Mouse (Mus musculus): ENCODE results near the gene Mdh1b. TPM values are rescaled to one million over a fixed set of nuclear protein-coding genes. Genes with fewer than 3 reads are reported as not detected.
A peak's percentile ranks its signal among the peaks of the same experiment; 100 is the strongest.

Mdh1b gene
- polyA plus RNA-seq, 1 experiment from 2014 or later: 0.11 TPM

- Histone ChIP-seq H3K27ac (no peak overlapping the region), H3K4me3 (replicated peaks; ENCODE audit: low read depth, low read length) (no peak overlapping the region), H3K27me3 (ENCODE audit: insufficient read depth, low read length) (no peaks in the 10 kb centered on the region), H3K36me3 (ENCODE audit: insufficient read depth, low read length) (no peaks in the 10 kb centered on the region), H3K9ac (ENCODE audit: low read depth, low read length) (no peak overlapping the region), H3K4me2 (ENCODE audit: low read length) (no peak overlapping the region), H3K9me3 (replicated peaks; ENCODE audit: low read length) (no peaks in the 10 kb centered on the region), H3K4me1 (replicated peaks; ENCODE audit: insufficient read depth, low read length) (no peaks in the 10 kb centered on the region)
- DNase-seq (ENCODE audit: low spot score): peak; percentile 1
- no peak for TF ChIP-seq CTCF (IDR thresholded peaks at IDR 0.05; ENCODE audit: low read depth)
- no peak for ATAC-seq (replicated peaks; ENCODE audit: low FRiP score, low read depth)
- 48% methylated on average over 5 of the region's 5 CpGs for WGBS
Observed at GRCm38 (mm10) chr1:63705733-63706132, 24.4 kb downstream of the Mdh1b start.

DNA sequence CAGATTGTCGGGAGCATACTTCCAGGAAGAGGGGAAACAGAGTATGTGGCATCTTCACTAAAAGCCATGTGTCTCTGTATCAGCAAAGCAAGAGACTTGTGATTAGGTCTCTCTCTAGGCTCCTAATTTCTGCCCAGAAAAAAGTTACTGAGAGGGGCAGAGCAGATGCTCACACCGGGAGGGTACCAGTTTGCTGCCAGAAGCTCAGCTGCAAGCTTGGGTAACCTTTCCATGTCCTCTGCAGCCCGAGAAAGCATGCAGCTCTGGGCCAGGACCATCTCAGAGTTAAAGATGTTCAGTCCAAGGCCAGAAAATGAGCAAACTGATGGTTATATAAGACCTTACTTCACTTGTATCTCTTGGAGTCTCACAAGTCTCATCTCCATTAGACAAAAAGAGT lies 33.3 kb downstream of the Mdh1b start:
- Histone ChIP-seq H3K27me3 (ENCODE audit: insufficient read depth, low read length) (no peaks in the 10 kb centered on the region), H3K4me3 (replicated peaks; ENCODE audit: low read depth, low read length) (no peak overlapping the region), H3K4me1 (replicated peaks; ENCODE audit: insufficient read depth, low read length) (no peaks in the 10 kb centered on the region), H3K27ac (no peak overlapping the region), H3K36me3 (ENCODE audit: insufficient read depth, low read length) (no peaks in the 10 kb centered on the region), H3K4me2 (ENCODE audit: low read length) (no peak overlapping the region), H3K9me3 (replicated peaks; ENCODE audit: low read length) (no peaks in the 10 kb centered on the region), H3K9ac (ENCODE audit: low read depth, low read length) (no peak overlapping the region)
- WGBS: 82% methylated on average over 3 of the region's 3 CpGs
- no peak for ATAC-seq (replicated peaks; ENCODE audit: low FRiP score, low read depth)
- no peak for TF ChIP-seq CTCF (IDR thresholded peaks at IDR 0.05; ENCODE audit: low read depth)
- no peak for DNase-seq (ENCODE audit: low spot score)

GRCm38 (mm10) chr1:63686827-63687226 lies 43.3 kb downstream of the Mdh1b start, which contains the start of gene Dytn:
Dytn (minus strand) TSS chr1:63686927.
- H3K27ac ChIP-seq: no peak within 1 kb of the TSS
- no peak for DNase-seq (ENCODE audit: low spot score)
- H3K4me2 ChIP-seq (ENCODE audit: low read length): no peak within 1 kb of the TSS
- H3K36me3 ChIP-seq (ENCODE audit: insufficient read depth, low read length): no peaks in the 10 kb centered on the region
- no peaks in the 10 kb centered on the region for H3K27me3 ChIP-seq (ENCODE audit: insufficient read depth, low read length)
- H3K9me3 ChIP-seq (replicated peaks; ENCODE audit: low read length): no peaks in the 10 kb centered on the region
- H3K4me1 ChIP-seq (replicated peaks; ENCODE audit: insufficient read depth, low read length): no peaks in the 10 kb centered on the region
- TF ChIP-seq CTCF (IDR thresholded peaks at IDR 0.05; ENCODE audit: low read depth): no peak
- 81% methylated on average over 4 of the region's 4 CpGs for WGBS
- no peak within 1 kb of the TSS for H3K4me3 ChIP-seq (replicated peaks; ENCODE audit: low read depth, low read length)
- H3K9ac ChIP-seq (ENCODE audit: low read depth, low read length): no peak within 1 kb of the TSS
- ATAC-seq (replicated peaks; ENCODE audit: low FRiP score, low read depth): no peak

GRCm38 (mm10) chr1:63675975-63676374 lies 54.1 kb downstream of the Mdh1b start:
- Histone ChIP-seq H3K27me3 (ENCODE audit: insufficient read depth, low read length) (no peaks in the 10 kb centered on the region), H3K27ac (no peak overlapping the region), H3K36me3 (ENCODE audit: insufficient read depth, low read length) (no peaks in the 10 kb centered on the region), H3K4me3 (replicated peaks; ENCODE audit: low read depth, low read length) (no peak overlapping the region), H3K9me3 (replicated peaks; ENCODE audit: low read length) (no peaks in the 10 kb centered on the region), H3K4me2 (ENCODE audit: low read length) (no peak overlapping the region), H3K9ac (ENCODE audit: low read depth, low read length) (no peak overlapping the region), H3K4me1 (replicated peaks; ENCODE audit: insufficient read depth, low read length) (no peaks in the 10 kb centered on the region)
- WGBS: 82% methylated on average over 3 of the region's 3 CpGs
- ATAC-seq (replicated peaks; ENCODE audit: low FRiP score, low read depth): no peak
- no peak for DNase-seq (ENCODE audit: low spot score)
- TF ChIP-seq CTCF (IDR thresholded peaks at IDR 0.05; ENCODE audit: low read depth): no peak

GRCm38 (mm10) chr1:63668852-63669160 lies 61.3 kb downstream of the Mdh1b start:
- DNase-seq (ENCODE audit: low spot score) (peak; percentile 91), ATAC-seq (replicated peaks; ENCODE audit: low FRiP score, low read depth) (no peak)
- Histone ChIP-seq H3K4me2 (ENCODE audit: low read length) (no peak overlapping the region), H3K36me3 (ENCODE audit: insufficient read depth, low read length) (no peaks in the 10 kb centered on the region), H3K4me3 (replicated peaks; ENCODE audit: low read depth, low read length) (no peak overlapping the region), H3K9me3 (replicated peaks; ENCODE audit: low read length) (no peaks in the 10 kb centered on the region), H3K4me1 (replicated peaks; ENCODE audit: insufficient read depth, low read length) (no peaks in the 10 kb centered on the region), H3K27me3 (ENCODE audit: insufficient read depth, low read length) (no peaks in the 10 kb centered on the region), H3K9ac (ENCODE audit: low read depth, low read length) (no peak overlapping the region), H3K27ac (no peak overlapping the region)
- peak; percentile 74 for TF ChIP-seq CTCF (IDR thresholded peaks at IDR 0.05; ENCODE audit: low read depth)
- 0% methylated on average over 3 of the region's 3 CpGs for WGBS

DNA sequence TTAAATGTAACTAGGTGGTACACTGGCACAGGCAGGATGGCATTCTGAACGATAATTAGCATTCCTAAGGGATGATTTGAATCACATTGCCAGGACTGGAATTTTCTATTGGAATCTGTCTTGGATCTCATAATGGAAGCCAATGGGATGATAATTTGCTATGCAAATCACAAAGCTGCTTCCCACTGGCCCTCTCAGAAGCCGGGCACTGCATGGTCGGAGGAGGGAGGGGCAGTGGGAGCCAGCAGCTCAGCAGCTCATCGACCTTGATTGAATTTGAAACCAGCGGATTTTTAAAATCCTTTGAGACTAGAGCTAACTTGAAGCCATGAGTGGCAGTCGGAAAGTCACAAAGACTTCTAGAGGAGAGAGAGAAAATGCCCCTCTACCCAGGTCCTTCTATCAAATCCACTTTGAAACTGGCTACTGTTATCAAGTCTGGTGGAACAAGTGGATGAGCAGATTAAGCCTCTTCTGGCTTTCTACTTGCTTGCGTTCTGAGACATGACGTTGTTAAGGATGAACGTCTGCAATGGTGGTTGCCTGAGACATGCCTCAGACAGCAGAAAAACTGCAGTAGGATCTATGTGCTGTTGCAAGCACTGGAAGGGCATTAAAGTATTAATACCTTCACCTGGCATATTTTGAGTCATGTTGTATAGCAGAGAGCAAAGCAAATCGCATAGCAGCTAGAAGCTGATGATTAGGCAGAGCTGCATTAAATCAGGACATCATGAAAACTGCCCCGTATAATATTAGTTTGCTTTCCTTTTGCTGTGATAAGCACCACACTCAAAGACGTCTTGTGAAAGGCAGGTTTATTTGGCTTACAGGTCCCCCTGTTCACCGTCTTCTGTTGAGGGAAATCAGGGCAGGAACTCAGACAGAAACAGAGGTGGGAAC lies 61.9 kb downstream of the Mdh1b start:
- Histone ChIP-seq H3K9ac (ENCODE audit: low read depth, low read length) (no peak overlapping the region), H3K9me3 (replicated peaks; ENCODE audit: low read length) (no peaks in the 10 kb centered on the region), H3K4me3 (replicated peaks; ENCODE audit: low read depth, low read length) (no peak overlapping the region), H3K4me1 (replicated peaks; ENCODE audit: insufficient read depth, low read length) (no peaks in the 10 kb centered on the region), H3K4me2 (ENCODE audit: low read length) (no peak overlapping the region), H3K27ac (no peak overlapping the region), H3K36me3 (ENCODE audit: insufficient read depth, low read length) (no peaks in the 10 kb centered on the region), H3K27me3 (ENCODE audit: insufficient read depth, low read length) (no peaks in the 10 kb centered on the region)
- DNase-seq (ENCODE audit: low spot score) (no peak), ATAC-seq (replicated peaks; ENCODE audit: low FRiP score, low read depth) (no peak)
- 21% methylated on average over 13 of the region's 13 CpGs for WGBS
- TF ChIP-seq CTCF (IDR thresholded peaks at IDR 0.05; ENCODE audit: low read depth): no peak

Measured in kidney, postnatal 0 days (tissue).